Mouse (Mus musculus) megakaryocyte, embryonic 14.5 days (primary cell): ENCODE measurements at regions not wholly inside any gene's neighbourhood (a gene's known extent, or its start where the extent isn't known, plus 50 kb on each side); places are given as distances from the start of the nearest gene placed in this dataset.

Experiments
- FLI1 ChIP-seq: IDR thresholded peaks from 2 replicates; pipeline ENCODE4 v1.6.1; 2012; ENCODE audit warnings: low read length, inconsistent platforms, mixed read lengths
- GATA1 ChIP-seq: IDR thresholded peaks from 3 replicates; pipeline ENCODE4 v1.6.1; 2012; ENCODE audit warnings: mixed read lengths, low read length, inconsistent platforms, borderline replicate concordance

DNA sequence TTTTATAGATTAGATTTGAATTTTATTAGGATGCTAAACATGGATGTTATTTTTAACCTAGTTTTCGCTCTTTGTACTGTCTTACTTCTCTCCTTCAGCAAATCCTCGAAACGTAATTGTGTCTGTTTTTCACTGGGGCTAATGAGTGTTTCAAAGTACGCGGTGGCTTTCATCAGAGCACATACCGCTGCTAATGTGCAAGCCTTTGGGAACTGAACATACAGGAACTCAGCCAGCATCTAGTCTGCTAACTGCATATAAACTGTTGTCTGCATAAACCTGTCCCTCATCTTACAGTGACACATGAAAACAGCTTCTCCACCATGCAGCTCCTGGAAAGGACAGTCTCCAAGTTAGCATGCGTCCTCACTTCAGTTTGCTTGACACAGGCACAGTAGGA lies 434.1 kb downstream of the Fat4 start:
- TF ChIP-seq GATA1 (no peak), FLI1 (no peak)
